Mouse (Mus musculus): ENCODE results near the gene Nras.

DNA sequence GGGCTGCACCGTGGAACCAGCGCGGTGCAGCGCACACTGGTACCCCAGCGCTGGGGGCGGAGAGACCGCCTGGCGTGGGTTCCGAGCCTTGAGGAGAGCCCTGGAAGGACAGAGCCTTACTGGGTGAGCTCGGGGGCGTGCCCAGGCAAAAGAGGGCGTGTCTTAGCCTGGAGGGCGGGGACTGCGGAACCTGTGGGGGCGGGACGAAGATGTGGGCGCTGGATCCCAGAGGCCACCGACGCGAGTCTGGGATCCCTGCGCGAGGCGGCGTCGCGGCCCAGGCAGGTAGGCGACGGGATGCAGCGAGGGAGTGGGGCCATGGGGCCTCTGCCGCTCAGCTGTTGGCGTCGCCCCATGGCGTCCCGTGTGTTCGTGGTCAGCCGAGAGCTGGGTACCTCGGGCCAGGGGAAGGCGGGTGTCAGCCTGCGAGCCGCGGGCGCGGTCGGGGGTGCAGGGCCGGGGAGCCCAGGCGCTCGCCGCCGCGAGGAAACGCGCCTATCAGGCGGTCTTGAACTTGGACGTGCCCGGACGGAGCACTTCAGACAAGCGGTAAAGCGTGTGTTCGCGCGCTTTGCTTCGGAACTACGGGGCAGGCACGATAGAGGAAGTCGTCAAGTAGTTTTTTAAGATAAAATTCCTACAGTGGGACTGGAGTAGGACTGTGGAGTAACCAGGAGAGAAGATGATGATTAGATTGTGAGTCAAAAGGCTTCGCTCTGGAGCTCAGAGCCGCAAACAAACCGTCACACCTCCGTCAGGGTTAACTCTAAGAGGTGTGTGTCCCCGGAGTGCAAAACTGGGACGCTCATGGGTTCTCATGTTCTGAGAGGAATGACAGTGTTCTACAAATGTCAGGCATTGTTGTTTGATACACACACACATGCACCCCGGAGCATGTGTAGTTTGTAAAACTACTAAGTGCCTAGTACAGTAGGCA is 44.6 kb downstream of the Nras start, which contains the start of gene Dennd2c:
- no peak for TF ChIP-seq CHD2 (IDR thresholded peaks at IDR 0.05; ENCODE audit: low read depth, low read length)
- TF ChIP-seq HCFC1 (IDR thresholded peaks at IDR 0.05; ENCODE audit: borderline replicate concordance, insufficient read depth, low read length), result no peak; the same call in 1 of the 2 replicates
- no peak for TF ChIP-seq ZC3H11A (IDR thresholded peaks at IDR 0.05; ENCODE audit: borderline replicate concordance, low read depth, low read length)
- no peak for TF ChIP-seq ZNF384 (IDR thresholded peaks at IDR 0.05; ENCODE audit: low read depth, low read length)
